Mouse (Mus musculus) megakaryocyte, adult 5-6 weeks (primary cell): ENCODE data around the gene Runx1. TPM values are rescaled to one million over a fixed set of nuclear protein-coding genes. Genes with fewer than 3 reads are reported as not detected.

Experiments used
- ATAC-seq: 2 replicates; pipeline ENCODE4 v1.8.0; 2016; ENCODE audit warnings: mild to moderate bottlenecking, inconsistent platforms; ENCODE audit not compliant: poor library complexity, severe bottlenecking
- total RNA-seq, 2 experiments: library from RNA; stranded (forward) in 1 of 2; stranded (reverse) in 1 of 2; fragments of 153-499, 151-499 nt in 1 of 2; fragments of 221-1000, 200-1000 nt in 1 of 2; gene quantifications; 2 replicates each; pipeline versions ENCODE4 v1.2.3 to v1.2.4; 2015 to 2017

Gene Runx1
- total RNA-seq, 2 experiments from 2014 or later: 44.7 to 112 TPM

DNA sequence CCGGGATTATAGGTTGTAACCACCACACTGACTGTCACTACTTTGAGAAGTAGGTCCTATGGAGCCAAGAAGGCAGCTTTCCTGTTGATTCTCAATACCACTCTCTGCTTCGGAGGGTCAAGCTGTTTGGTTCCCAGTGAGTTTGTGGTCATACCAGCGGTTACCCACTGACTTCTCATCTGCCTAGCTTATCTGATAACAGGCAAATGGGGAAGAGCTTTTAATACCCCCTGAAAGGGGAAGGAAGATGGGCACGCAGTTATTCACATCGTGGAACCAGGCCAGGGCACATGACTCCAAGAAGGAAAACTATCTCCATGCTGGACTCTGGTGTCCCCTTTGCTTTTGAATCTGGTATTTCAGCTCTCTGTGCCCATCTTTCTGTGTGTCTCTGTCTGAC is 25.1 kb downstream of the Runx1 start:
- ATAC-seq: peak; percentile 54

GRCm38 (mm10) chr16:92799940-92800339 is 26.0 kb downstream of the Runx1 start:
- ATAC-seq: no peak

- no peak for ATAC-seq
Observed at GRCm38 (mm10) chr16:92794197-92794596, 31.8 kb downstream of the Runx1 start.

DNA sequence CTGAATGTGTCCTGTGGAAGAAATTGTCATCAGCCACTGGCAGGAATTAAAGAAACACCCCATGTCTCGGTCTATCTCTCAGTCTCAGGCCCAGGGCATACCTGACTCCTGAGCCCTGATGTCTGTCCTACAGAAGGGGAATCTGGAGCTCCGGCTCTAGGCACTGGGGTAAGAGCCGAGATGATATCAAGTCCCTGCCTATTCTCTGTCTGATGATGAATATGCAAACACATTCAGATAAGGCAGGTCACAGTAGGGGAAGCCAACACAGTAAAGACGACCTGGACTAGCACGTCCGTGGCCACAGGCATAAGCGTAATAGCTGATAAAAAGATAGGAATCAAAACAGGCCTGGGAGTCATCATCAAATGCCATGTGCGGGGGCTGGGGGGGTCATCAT is 32.2 kb downstream of the Runx1 start:
- peak; percentile 19 for ATAC-seq

DNA sequence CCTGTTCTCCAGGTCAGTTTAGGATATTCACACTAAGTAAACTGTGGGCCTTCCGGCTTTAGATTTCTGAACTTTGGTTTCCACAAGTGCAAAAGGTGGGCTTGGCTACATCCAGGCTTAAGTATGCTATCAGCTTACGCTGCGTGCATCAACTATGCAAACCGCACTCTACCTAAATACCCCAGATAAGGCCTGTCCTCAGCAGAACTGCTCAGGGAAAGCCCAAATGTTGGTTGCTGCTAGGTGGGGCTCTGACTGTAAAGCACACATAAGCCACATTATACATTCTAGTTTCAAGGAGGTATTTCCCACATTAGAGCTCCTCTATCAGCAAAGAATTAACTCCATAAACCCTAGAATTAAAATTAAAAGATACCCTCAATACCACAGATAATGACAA is 33.0 kb downstream of the Runx1 start:
- no peak for ATAC-seq

GRCm38 (mm10) chr16:92790601-92791000 is 35.3 kb downstream of the Runx1 start:
- no peak for ATAC-seq

DNA sequence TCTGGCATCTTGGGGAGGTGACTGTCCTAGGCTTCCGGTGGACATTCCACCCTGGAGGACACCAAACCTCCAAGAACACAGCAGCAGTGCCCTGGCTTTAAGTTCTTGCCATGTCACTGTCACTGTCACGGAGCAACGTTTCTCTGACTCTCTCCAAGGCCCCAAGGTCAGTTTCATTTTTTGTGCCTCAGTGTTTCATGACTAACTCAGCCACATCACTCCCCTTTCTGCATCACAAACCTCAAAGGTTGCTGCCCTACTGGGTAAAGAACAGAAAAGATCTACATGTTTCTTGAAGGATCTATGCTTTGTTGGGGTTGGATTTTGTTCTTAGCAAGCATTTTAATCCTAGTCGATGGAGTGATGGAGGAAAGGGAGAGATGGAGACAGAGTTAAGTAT is 36.1 kb downstream of the Runx1 start:
- no peak for ATAC-seq

GRCm38 (mm10) chr16:92788446-92788845 is 37.5 kb downstream of the Runx1 start:
- ATAC-seq: no peak

GRCm38 (mm10) chr16:92786883-92787321 is 39.0 kb downstream of the Runx1 start:
- ATAC-seq: peak; percentile 61

- no peak for ATAC-seq
Observed at GRCm38 (mm10) chr16:92786276-92786882, 39.6 kb downstream of the Runx1 start.

DNA sequence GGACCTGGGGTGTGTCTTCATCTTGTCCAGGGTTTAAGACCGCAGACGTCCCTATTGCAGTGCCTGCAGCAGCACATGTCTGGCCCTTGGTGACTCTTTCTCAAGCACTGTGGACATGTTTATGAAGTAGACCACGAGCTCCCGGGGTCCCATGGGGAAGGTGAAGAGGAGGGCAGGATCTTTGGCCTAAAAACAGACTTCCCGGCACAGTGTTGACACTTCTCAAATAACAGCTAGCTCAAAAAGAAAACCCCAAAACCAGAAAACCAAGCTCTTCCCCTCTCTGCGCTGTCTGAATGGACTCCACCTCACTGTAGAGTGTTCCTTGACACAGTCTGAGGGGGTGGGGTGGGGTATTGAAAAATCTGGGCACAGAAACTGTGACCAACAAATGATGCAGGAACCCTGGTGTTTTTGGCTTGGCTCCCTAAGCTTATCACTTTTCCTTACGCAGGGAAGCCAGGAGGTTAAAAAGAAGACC is 42.3 kb downstream of the Runx1 start:
- ATAC-seq: peak; percentile 17

DNA sequence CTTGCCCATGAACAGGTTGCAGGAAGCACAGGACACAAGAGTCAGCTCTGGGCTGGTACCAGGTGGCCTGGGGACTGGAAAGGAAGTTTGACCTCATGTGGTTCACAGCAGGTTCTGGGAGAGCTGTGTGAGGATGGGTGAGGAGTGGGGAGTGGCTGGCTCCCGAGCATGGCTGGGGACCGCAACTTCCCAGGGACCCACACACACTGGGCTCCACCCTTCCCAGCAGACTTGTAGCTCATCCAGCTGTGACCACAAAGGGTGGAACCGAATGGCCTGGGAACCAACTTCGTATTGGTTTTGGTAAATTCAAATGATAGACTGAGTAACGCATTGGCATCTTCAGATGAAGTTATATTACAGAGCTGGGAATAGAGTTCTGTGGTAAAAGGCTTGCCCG is 43.5 kb downstream of the Runx1 start:
- ATAC-seq: peak; percentile 52

- ATAC-seq: no peak
Observed at GRCm38 (mm10) chr16:92779896-92780435, 46.0 kb downstream of the Runx1 start.

DNA sequence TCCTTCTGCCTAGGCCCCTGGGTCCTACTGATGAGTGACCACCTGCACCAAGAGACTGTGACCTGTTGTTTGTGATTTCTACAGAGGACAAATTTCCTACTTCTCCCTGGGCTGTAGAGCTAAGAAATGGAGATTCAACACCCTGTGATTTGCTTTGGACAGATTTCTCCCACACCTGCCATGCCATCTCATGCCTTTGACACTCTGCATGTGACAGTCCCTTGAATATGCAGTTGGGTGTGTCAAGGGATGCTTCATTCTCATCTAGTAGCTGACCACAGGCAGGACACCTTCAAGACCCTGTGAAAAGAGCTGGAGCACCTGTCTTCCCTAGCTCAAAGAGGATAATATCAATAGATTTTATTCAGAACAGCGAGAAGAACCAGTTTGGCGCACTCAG is 46.8 kb downstream of the Runx1 start:
- no peak for ATAC-seq

DNA sequence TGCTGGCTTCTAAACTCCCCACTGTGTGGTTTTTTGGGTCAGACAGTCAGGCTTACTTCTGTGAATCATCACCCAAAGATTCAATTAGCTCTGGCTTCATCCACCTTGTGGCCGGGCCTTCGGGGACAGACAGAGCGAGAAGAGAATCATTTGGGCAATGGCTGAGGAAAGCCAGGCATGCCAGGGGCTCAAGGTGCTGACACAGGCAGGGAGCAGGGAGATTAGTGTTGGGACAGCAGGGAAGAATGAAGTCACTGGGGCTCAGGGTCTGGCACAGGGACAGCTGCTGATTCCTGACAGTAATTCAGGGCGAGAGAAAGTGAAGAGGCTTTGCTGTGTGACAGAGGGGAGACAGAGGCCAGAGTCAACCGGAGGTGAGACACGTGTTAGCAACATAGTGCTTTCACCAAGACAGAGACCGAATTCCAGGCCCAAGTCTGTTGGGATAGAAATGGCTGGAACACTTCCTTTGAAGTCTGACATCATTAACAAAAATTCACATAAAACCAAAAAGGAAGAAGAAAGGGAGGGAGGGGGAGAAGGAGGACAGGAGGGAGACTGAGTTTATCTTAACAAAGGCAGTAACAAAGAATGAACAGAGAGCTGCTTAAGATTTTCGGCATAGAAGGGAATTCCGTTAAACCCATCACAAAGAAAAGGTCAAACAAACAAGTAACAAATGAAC is 47.7 kb downstream of the Runx1 start:
- no peak for ATAC-seq

GRCm38 (mm10) chr16:92767862-92768261 is 58.1 kb downstream of the Runx1 start:
- no peak for ATAC-seq

- no peak for ATAC-seq
Observed at GRCm38 (mm10) chr16:92767423-92767822, 58.5 kb downstream of the Runx1 start.

DNA sequence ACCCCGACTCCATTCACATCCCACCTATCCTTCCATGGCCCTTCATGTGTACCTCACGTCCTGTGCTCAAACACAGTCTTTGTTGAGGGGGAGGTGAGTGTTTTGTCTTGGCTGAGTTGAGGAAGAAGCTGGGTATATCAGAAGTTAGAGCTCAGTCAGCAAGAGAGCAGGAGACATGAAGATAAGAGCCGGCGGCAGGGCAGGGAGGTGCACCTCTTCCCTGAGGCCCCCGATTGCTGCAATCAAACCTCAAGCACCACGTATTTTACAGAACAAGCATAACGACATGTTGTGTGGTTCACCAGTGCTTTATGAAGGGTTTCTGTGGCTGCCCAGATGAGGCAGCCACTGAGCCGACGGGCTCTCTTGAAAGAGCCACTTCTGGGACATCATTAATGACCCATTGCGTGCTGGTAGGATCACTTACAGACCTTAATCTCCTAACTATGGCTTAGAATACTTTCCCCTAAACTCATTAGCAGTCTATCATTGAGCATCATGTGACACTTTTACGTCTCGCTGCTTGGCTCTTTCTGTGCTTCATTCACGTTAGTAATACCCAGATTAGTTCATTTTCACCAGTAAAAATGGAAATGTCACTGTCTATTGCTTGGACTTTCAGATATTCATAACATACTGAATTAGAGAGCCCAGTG is 61.1 kb downstream of the Runx1 start:
- ATAC-seq: peak; percentile 78

- no peak for ATAC-seq
Observed at GRCm38 (mm10) chr16:92763666-92764065, 62.3 kb downstream of the Runx1 start.

DNA sequence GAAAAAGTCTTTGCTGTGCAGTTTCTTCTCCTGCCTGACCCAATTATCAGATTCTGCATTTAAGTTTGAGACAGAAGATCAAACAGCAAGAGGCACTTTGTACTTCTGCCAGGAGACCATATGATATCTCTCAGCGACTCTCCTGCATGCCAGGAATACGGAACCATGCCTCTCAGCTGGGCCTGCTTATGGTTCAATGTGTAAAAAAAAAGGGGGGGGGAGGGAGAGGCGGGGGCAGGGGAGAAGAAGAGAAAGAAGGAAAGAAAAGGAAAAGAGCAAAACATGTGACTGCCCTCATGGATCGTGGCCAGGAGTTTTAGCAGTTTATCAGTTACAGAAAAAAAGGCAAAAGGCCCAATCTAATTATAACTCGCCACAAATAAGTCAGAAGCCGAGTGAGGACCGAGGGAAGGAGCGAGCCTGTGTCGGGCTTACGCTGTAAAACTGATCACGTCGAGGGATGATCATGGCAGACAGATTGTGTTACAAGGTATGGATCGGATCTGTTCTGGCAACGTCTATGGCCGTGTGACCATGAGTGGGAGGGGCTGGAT is 63.9 kb downstream of the Runx1 start:
- ATAC-seq: no peak

- ATAC-seq: no peak
Observed at GRCm38 (mm10) chr16:92760091-92760490, 65.9 kb downstream of the Runx1 start.
